Mouse (Mus musculus): ENCODE results near the gene Gtf3c5.

The Gtf3c5 gene

DNA sequence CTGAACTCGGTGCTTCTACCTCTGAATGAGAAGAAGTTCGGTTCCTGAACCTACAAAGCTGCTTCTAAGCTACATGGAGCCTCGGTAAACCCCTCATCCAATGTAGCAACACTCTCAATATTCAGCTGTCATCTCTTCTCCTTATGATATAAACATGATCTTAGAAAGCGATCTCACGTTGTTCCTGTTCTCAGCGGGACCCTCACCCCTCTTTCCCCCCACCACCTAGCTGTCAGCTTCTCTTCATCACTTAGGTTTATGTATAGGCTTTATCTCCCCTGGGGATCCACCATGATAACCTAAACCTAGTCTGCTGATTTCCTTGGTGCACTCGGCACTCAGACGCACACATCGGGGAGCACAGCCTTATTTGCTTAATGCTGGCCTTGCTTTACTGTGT, at the start of gene Gtf3c5:
Gtf3c5 (minus strand) TSS at position 101 of the 400 bp plus-strand sequence.
- DNase-seq = no peak

DNA sequence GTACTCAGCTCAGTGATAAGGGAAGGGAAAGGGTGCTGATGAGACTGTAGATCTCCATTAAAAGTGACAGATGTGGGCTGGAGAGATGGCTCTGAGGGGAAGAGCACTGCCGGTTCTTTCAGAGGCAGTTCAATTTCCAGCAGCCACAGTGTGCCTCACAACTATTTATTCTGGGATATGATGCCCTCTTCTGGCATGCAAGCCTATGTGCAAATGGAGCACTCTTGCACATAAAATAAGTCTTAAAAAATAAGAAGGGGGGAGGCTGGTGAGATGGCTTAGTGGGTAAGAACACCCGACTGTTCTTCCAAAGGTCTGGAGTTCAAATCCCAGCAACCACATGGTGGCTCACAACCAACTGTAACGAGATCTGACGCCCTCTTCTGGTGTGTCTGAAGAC, 49.6 kb upstream of the Gtf3c5 start:
- DNase-seq = no peak

DNA sequence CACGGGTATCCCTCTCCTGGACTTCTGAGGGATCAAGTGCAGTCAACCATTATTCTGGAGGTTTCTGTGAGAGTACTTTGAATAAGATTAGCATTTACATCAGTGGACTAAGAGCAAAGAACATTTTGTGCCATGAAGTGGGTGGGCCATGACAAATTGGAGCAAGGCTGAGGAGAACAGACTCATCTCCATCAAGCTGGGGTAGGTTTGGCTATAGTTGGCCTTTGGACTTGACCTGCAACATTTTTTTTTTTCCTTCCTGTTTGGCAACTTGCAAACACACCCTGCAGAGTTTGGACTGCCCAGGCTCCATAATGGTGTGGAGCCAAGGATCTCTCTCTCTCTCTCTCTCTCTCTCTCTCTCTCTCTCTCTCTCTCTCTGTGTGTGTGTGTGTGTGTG, 49.1 kb upstream of the Gtf3c5 start:
- DNase-seq = no peak

GRCm38 (mm10) chr2:28629911-28630381, 46.4 kb upstream of the Gtf3c5 start:
- no peak for DNase-seq

GRCm38 (mm10) chr2:28628053-28628452, 44.5 kb upstream of the Gtf3c5 start:
- DNase-seq = no peak

DNA sequence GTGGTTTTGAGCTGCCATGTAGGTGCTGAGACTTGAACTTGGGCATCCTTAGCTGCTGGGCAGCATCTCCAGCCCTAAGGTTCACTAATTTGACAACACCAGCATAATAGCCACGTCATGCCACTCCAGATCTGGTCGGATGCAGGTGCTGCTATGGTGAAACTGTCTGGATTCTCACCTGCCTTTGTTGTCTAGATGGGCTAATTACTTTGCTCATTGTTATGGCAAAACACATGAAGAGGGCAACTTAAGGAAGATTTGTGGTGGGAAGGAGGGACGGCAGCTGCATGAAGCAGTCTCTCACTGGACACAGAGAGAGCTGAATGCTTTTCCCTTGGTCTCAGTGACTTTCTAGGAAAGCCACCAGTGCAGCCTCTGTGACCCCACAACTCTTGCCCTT, 42.5 kb upstream of the Gtf3c5 start:
- DNase-seq = no peak

- DNase-seq = no peak
These were observed 41.3 kb upstream of the Gtf3c5 start for GRCm38 (mm10) chr2:28624870-28625269.

DNA sequence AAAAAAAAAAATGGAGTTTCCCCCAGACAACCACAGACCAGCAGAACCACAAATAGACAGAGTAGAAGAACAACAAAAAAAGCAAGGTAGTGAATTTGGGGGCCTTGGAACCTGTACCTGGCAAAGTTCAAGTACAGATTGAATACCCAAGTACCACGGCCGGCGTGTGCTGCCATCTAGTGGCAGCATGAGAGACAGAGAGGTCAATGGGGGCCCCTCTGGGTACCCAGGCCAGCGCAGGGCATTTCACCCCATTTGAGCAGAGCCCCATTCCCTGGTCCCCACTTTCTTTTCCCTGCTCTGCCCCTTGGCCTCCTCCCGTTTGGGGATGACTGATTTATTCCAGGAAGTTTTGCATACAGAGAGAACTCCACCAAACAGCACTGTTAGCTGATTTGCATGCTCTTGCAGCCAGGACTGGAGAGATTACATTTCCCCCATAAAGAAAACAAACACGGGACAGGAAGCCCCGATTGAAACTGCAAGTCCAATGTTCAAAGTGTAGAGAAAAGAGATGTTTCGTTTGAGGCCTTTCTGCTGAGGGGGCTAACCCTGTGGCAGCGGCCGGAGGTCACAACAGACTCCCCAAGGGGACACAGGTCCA, 39.1 kb upstream of the Gtf3c5 start:
- no peak for DNase-seq

DNA sequence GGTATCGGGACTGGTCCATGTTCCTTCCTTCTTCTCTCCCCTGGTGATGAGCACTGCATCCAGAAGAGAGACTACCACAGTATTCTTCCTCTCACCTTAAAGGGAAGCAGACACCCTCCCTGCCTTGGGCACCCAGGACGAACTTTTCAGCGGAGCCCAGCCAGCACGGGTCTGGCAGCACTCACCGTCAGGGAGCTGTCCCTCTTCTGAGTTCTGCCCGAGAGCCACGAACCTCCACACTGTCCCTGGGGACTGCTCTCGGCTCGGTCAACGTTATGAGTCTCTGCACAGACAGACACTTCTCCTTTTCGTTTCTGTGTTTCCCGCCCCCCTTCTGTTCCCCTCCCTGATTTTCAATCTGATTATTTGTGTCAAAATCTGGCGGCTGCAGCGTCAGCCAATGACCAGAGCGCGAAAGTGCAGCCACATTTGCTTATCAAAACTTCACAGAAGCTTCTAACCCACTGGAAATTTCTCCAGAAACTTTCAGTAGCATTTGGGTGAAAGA, 38.2 kb upstream of the Gtf3c5 start, which contains the start of gene Gfi1b:
Gfi1b (minus strand) TSS at position 319 of the 508 bp plus-strand sequence.
- DNase-seq = no peak

DNA sequence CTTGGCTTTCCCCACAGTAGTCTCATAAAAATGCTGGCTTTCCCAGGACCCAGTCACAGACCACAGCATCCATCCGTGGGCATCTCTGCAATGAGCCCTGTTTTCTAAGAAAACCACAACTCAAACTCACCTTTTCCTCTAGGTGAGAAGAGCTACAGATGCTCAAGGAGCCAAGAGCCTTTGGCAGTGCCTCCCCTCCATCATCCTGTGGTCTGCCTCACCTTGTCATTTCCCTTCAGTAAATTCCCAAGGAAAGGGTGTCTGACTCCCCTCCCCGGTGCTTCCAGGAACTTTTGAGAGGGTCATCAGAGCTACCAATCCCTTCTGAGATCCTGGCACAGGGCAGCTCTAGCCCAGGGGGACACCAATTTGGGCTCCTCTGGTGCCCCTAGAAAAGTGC, 37.6 kb upstream of the Gtf3c5 start:
- DNase-seq = no peak

- DNase-seq = no peak
These were observed 37.0 kb upstream of the Gtf3c5 start for GRCm38 (mm10) chr2:28620522-28620921.

DNA sequence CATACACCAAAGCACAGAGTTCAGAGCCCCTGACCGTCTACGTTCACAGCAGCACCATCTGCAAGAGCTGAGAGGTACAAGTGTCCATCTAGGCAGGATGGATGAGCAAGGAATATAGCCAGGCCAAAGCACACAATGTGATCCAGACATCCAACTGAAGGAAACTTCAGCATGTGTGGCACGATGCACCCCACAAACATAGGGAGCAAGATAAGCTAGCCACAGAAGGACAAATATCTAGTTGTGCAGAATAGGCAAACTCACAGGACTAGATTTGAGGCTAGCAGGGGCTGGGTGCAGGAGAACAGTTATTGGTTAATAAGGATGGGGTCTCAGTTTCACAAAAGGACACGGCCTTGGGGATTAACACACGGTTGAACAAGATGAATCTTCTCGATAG, 35.8 kb upstream of the Gtf3c5 start:
- no peak for DNase-seq

DNA sequence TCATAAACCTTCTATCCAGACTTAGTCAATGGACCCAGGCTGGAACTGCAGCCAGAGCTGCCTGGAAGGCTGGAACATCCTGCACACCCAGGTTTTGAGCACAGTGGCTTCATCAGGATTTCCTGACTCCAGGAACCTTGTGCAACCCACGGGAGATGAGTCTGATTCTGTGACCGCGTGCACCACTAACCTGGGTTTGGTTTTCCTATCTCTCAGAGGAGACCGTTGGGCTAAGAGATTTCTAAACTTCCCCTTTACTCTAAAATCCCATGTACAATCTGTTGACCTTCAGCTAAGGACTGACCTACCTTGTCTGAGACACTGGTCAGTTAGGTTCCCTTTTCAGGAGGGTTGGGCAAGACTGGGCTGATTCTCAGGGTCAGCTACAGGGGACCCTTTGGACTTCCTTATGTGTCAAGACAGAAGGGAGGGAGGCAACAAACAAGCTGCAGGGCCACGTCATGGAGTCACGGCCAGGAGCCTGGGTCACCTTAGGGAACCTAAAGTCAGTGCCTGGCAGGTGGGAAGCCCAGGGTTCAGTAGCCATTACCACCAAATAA, 35.3 kb upstream of the Gtf3c5 start:
- DNase-seq = no peak

GRCm38 (mm10) chr2:28617498-28618486, 34.2 kb upstream of the Gtf3c5 start:
- no peak for DNase-seq

DNA sequence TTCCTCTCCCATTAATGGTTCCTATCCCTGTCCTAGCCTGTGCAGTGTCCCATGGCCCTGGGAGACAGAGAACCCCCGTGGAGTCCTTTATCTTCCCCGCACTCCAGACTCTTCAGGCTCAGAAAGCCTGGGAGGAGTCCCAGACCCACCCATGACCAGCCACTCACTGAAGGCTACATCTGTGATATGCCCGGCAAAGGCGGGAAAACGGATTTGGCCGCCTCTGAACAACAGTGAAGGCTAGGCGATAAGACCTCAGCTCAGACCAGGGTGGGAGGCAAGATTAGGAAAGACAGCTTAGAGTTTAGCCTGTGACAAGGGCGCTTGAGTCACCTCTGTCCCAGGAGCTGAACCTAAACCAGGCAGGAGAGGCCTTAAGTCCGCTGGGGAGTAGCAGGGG, 33.3 kb upstream of the Gtf3c5 start:
- DNase-seq = no peak

DNA sequence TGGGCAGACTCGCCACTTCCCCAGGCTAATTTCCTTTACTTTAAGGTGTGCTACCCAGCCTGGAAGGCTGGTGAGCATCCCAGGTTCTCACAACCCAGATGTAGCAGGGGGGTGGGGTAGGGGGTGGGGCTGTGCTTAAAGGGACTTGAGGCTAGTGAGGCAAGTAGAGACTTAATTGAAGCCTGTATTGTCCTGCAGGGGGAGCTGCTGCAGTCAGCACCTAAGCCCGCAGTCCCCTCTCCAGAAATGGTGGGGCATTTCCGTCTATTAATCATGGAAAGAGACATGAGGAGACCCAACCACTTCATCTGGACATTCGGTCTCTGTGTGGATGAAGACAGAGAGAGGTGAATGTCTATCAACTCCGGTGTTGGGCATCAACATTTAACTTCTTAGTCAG, 32.8 kb upstream of the Gtf3c5 start:
- DNase-seq = no peak

DNA sequence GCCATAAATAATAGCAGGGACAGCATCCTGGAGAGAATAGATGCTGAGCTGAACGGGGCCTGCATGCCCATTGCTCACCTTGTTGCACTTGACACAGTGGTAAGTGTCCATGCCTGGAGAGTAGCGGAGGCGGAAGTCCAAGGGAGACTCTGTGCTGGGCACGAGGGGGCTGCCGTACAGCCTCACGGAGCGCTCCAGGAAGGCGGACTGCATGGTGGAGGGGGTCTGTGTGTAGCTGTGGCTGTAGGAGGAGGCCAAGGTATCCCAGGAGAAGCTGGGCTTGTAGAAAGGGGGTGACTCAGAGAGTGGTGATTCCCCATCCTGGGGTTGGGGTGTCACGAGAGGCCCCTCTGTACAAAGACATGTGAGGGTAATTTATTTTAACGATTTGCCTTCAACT, 30.0 kb upstream of the Gtf3c5 start:
- DNase-seq = no peak

DNA sequence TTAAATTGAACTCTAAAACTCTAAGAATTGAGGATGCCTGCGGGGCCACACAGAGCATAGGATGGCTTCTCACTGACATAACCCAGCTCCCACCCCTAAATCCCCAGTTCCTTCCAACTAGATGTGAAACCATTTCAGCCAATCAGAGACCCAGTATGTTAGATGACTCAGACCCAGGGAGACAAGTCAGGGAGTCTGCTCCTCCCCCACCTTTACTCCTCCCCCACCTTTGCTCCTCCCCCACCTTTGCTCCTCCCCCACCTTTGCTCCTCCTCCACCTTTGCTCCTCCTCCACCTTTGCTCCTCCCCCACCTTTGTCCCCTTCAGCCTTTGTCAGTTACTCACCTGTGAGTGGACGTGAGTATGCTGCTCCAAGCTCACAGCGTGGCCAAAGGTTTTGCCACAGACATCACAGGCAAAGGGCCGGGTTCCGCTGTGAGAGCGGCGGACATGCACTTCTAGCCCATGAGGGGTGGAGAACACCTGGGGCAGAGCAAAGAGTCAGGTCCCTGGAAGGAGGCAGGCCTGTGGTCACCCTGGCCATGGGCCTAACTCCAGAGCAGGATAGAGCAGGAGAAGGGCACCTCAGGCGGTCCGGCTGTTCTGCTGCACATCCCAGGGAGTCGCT, 29.0 kb upstream of the Gtf3c5 start:
- no peak for DNase-seq

- no peak for DNase-seq
These were observed 27.8 kb upstream of the Gtf3c5 start for GRCm38 (mm10) chr2:28611407-28611787.

- peak; percentile 17 for DNase-seq
These were observed 27.3 kb upstream of the Gtf3c5 start for GRCm38 (mm10) chr2:28610716-28611406.

DNA sequence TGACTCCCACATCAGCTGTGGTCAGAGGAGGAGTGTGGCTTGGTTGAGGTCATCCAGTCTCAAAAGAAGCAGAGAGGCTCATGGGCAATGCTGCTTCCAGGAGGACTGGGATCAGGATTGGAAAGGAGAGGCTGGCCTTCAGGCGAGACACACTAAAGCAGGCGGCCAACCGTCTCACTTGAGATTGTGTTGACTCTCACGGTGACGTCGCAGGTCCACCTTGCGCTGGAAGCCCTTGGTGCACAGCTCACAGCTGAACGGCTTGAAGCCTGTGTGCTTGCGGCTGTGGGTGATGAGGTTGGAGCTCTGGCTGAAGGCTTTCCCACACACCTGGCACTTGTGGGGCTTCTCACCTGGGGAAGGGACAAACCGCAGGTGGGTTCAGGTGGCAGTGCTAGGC, 26.3 kb upstream of the Gtf3c5 start:
- DNase-seq = no peak
